Mouse (Mus musculus) lung, postnatal 0 days (tissue): ENCODE results near the gene Gcn1l1.

Experiments
- CTCF ChIP-seq: IDR thresholded peaks from 2 replicates; pipeline ENCODE4 v1.5.1; 2016; ENCODE audit warnings: antibody characterized with exemption, mild to moderate bottlenecking
- EP300 ChIP-seq: IDR thresholded peaks from 2 replicates; pipeline ENCODE4 v1.6.1; 2016; ENCODE audit warnings: antibody characterized with exemption, mild to moderate bottlenecking, control low read depth

GRCm38 (mm10) chr5:115529364-115529741 is 35.7 kb upstream of the Gcn1l1 start:
- TF ChIP-seq CTCF (no peak), EP300 (no peak)
